Mouse (Mus musculus): ENCODE results near the gene Mcpt9. TPM values are rescaled to one million over a fixed set of nuclear protein-coding genes. Genes with fewer than 3 reads are reported as not detected.
A peak's percentile ranks its signal among the peaks of the same experiment; 100 is the strongest.
"Not testable (repeated sequence)": the region's sequence is repeated elsewhere in the genome, so short reads cannot be mapped to it uniquely, and the experiment has no call there.

Gene Mcpt9
- not detected for total RNA-seq (2021)

DNA sequence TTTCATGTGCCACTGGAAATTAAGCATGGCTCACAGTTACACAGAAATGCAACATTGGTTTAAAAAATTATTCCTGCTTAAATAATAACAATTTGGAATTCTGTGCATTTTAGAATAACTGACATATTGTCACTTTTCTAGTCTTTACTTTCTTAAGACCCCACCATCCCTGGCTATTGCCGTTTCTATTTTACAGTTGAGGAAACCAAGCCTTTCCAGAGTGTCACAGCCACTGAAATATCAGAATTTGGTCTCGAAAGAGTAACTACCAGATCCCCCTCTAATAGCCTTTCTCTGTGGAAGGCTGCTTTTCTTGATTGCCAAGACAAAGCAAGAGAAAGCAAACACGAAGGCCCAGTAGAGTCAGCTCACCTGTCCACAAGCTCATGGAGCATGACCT is at the start of gene Mcpt9:
Gene Mcpt9, minus strand, starts transcription at position 101 of the 400 bp plus-strand sequence.
- intact Hi-C loops (cut with DNase I) = not testable (repeated sequence)

DNA sequence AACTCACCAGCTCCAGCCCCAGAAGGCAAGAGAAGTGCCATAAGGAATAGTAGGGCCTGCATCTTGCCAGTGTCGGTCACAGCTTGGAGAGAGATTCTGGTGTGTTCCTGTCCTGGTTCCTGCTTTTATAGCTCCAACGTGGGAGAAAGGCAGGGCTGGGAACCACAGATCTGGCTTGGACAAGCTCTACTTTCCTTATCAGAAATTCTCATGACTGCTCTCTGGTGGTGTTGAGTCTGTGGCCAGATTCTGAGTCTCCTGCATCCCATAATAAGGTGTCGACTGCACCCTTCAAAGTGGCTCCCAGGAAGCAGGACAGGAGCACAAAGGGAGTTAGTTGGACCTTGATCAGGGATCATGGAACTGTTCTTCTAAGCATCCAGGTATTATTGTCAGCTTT is 31.9 kb upstream of the Mcpt9 start, which contains the start of gene Mcpt4:
Gene Mcpt4, minus strand, starts transcription at position 101 of the 400 bp plus-strand sequence.
- intact Hi-C loops (cut with DNase I); DNase-seq (ENCODE audit: low spot score in 2 of 2): not testable (repeated sequence)

More for the DNA sequence above, at the start of gene Mcpt9:
- DNase-seq (ENCODE audit: low spot score in 2 of 2) = not testable (repeated sequence)

DNA sequence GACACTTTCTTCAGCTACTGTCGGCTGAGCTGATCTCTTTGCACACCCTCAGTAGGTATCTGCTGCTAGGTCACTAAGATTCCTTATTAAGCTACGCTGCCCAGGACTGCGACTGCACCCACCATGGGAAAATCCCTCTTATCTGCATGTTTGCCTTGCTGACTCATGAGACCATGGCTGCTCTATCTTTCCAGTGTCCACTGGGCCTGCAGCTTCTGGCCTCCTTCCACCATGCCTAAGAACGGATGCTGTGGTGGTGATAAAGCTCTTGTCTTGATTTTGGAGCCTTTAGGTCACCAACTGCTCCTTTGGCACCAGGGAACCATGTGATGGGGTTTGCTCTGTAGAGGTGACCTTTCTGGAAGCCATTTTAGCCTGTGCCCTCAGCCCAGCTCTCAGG is 27.4 kb upstream of the Mcpt9 start:
- DNase-seq (ENCODE audit: low spot score in 2 of 2) = no peak
- intact Hi-C loops (cut with DNase I) = no loop called here

DNA sequence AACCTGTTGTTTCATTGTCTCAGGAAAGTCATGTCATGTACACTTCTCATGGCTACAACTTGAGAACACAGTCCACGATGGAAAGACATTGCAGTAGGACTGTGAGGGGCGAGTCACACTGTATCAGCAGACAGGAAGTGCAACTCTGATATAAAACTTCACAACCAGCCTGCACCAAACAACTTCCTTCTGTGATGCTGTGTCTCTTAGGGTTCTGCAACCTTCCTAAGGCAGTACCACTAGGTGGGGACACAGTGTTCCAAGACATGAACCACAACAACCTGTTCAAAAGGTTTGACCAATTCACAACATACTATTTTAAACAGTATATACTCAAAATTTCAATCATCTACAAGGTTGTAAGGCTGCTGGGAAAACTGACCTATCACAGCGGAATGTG is 25.1 kb upstream of the Mcpt9 start:
- intact Hi-C loops (cut with DNase I) = no loop called here
- no peak for DNase-seq (ENCODE audit: low spot score in 2 of 2)

DNA sequence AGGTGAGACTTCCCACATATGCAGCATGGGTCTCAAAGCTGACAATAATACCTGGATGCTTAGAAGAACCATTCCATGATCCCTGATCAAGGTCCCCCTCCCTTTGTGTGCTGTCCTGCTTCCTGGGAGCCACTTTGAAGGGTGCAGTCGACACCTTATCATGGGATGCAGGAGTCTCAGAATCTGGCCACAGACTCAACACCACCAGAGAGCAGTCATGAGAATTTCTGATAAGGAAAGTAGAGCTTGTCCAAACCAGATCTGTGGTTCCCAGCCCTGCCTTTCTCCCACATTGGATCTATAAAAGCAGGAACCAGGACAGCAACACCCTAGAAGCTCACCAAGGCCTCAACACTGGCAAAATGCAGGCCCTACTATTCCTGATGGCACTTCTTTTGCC is 11.5 kb upstream of the Mcpt9 start, which contains the start of gene Mcpt2:
Gene Mcpt2, plus strand, starts transcription at position 250 of the 400 bp plus-strand sequence.
- intact Hi-C loops (cut with DNase I) = not testable (repeated sequence)

DNA sequence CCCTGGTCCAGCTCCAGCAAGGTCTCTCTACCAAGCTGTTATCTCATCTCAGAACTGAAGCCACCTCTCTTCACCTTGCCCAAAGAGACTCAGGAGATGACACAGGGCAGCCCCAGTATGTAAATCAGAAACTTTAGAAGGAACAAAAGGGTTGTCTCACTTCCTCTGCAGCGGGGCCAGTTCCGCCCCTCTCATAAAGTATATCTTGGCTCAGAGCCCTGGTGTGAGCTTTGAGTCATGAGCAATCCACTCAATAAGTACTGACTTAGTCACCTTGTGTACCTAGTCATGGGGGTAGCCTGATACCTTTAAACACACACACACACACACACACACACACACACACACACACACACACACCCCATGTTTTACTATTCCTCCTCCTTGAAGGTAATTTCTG is 4.1 kb upstream of the Mcpt9 start:
- intact Hi-C loops (cut with DNase I) = no loop called here
- no peak for DNase-seq (ENCODE audit: low spot score in 2 of 2)

More for the DNA sequence above, 11.5 kb upstream of the Mcpt9 start, which contains the start of gene Mcpt2:
- DNase-seq (ENCODE audit: low spot score in 2 of 2) = not testable (repeated sequence)

DNA sequence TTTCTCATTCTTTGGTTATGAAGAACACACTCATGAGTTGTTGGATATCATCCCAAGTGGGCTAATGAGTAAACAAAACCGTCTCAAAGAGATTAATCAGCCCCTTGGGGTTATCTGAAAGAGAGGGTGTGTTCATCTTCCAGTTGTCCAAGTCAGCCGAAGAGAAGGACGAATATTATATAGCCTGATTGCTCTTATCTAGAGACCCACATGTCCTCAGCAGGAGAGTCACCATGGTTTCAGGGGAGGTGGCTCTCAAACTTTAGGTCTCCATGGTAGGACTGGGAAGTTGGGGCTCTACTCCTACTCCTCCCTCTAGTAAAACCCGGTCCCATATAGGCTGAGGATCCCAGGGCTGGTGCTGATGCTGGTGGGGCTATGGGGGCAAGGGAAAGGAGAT is 9.0 kb downstream of the Mcpt9 start:
- DNase-seq (ENCODE audit: low spot score in 2 of 2); intact Hi-C loops (cut with DNase I): not testable (repeated sequence)

DNA sequence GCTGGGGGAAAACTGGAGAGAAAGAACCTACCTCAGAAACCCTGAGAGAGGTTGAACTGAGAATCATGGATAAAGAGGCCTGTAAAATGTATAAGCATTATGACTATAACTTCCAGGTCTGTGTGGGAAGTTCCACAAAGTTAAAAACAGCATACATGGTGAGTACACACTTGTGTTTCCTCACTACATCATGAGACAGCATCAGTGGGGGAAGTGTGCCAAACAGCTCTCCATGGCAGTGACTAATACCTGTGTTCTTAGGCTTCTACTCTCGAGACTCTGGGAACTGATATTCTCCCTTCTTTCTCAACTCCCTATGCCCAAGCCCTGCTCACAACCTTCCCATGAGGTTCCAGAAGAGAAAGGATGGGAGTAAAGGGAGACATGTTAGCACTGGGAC is 10.8 kb downstream of the Mcpt9 start:
- peak in 1 of 2 experiments; percentile 72 for DNase-seq (ENCODE audit: low spot score in 2 of 2)
- intact Hi-C loops (cut with DNase I) = no loop called here

DNA sequence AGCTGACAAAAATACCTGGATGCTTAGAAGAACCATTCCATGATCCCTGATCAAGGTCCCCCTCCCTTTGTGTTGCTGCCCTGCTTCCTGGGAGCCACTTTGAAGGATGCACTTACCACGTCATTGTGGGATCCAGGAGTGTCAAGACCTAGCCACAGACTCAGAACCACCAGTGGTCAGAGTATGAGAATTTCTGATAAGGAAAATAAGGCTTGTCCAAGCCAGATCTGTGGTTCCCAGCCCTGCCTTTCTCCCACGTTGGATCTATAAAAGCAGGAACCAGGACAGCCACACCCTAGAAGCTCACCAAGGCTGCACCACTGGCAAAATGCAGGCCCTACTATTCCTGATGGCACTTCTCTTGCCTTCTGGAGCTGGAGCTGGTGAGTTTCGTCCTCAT is 12.6 kb downstream of the Mcpt9 start, which contains the start of gene Mcpt1:
Gene Mcpt1, plus strand, starts transcription at position 301 of the 400 bp plus-strand sequence.
- DNase-seq (ENCODE audit: low spot score in 2 of 2); intact Hi-C loops (cut with DNase I): not testable (repeated sequence)

DNA sequence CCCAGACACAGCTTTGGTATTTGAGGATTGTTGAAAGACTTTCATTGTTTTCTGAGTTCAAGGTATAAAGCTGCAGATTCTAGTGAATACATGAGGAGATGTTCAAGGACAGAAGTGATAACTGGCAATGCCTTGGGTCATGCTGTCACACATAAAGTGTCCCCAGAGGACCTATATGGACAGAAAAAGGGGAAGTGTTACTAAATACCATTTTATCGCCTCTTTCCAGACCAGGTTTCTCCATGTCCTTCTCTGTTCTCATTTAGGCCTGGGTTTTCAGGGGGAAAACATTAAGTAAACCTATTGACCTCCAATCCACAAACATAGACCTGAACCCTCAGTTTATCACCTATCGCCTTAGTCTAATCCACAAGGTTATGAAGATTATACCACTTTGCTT is 16.4 kb downstream of the Mcpt9 start:
- no peak for DNase-seq (ENCODE audit: low spot score in 2 of 2)
- intact Hi-C loops (cut with DNase I) = no loop called here

DNA sequence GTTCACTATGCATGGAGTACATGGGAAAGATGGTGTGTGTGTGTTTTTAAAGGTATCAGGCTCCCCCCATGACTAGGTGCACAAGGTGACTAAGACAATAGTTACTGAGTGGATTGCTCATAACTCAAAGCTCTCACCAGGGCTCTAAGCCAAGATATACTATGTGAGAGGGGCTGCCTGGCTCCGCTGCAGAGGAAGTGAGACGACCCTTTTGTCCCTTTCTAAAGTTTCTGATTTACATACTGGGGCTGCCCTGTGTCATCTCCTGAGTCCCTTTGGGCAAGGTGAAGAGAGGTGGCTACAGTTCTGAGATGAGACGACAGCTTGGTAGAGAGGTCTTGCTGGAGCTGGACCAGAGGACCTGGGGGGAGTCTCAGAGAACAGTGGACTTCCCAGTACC is 17.1 kb downstream of the Mcpt9 start:
- DNase-seq (ENCODE audit: low spot score in 2 of 2) = no peak
- intact Hi-C loops (cut with DNase I) = no loop called here

DNA sequence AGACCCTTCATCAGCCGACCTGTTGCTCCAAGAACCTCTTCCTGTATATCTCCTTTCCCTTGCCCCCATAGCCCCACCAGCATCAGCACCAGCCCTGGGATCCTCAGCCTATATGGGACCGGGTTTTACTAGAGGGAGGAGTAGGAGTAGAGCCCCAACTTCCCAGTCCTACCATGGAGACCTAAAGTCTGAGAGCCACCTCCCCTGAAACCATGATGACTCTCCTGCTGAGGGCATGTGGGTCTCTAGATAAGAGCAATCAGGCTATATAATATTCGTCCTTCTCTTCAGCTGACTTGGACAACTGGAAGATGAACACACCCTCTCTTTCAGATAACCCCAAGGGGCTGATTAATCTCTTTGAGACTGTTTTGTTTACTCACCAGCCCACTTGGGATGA is 42.8 kb downstream of the Mcpt9 start:
- intact Hi-C loops (cut with DNase I); DNase-seq (ENCODE audit: low spot score in 2 of 2): not testable (repeated sequence)

Other genes with a start within 250 kb of the Mcpt9 start
- 1 to 10 TPM; 3.8 to 7.1 TPM for gene Adcy4, start 246.4 kb downstream of the Mcpt9 start, total RNA-seq (2021)
- gene Ripk3, start 241.6 kb downstream of the Mcpt9 start, total RNA-seq (2021) = under 1 TPM in 1 of 2 experiments, not detected in 1; 0.96 TPM
- gene Nfatc4, start 207.4 kb downstream of the Mcpt9 start, total RNA-seq (2021) = 1 to 10 TPM; 1.3 to 2.6 TPM
- 10 to 100 TPM in 1 of 2 experiments, 1 to 10 TPM in 1; 6.5 to 10.5 TPM for gene Nynrin, start 176.5 kb downstream of the Mcpt9 start, total RNA-seq (2021)
- under 1 TPM; 0.14 to 0.25 TPM for gene Cbln3, start 146.1 kb downstream of the Mcpt9 start, total RNA-seq (2021)
- 10 to 100 TPM; 10.1 to 10.7 TPM for gene Khnyn, start 145.5 kb downstream of the Mcpt9 start, total RNA-seq (2021)
- gene Sdr39u1, start 130.2 kb downstream of the Mcpt9 start, total RNA-seq (2021) = 10 to 100 TPM; 96.3 to 96.9 TPM
- gene Cma1, start 85.8 kb downstream of the Mcpt9 start, total RNA-seq (2021) = not detected
- not detected for gene Cma2, start 79.5 kb downstream of the Mcpt9 start, total RNA-seq (2021)
- not detected for gene Mcpt1, start 12.5 kb downstream of the Mcpt9 start, total RNA-seq (2021)
- gene Mcpt2, start 11.5 kb upstream of the Mcpt9 start, total RNA-seq (2021) = not detected
- gene Mcpt4, start 31.8 kb upstream of the Mcpt9 start, total RNA-seq (2021) = not detected
- not detected for gene Mcpt8, start 54.8 kb upstream of the Mcpt9 start, total RNA-seq (2021)
- not detected for gene Ctsg, start 72.1 kb upstream of the Mcpt9 start, total RNA-seq (2021)
- not detected for gene Gzme, start 90.1 kb upstream of the Mcpt9 start, total RNA-seq (2021)
- gene Gzmd, start 102.1 kb upstream of the Mcpt9 start, total RNA-seq (2021) = not detected
- not detected for gene Gzmg, start 129.1 kb upstream of the Mcpt9 start, total RNA-seq (2021)
- not detected for gene Gzmn, start 144.1 kb upstream of the Mcpt9 start, total RNA-seq (2021)
- gene Gzmf, start 180.9 kb upstream of the Mcpt9 start, total RNA-seq (2021) = not detected
- gene Gzmc, start 204.2 kb upstream of the Mcpt9 start, total RNA-seq (2021) = not detected
- not detected for gene Gzmb, start 231.8 kb upstream of the Mcpt9 start, total RNA-seq (2021)

Data from left cerebral cortex, postnatal 25 days (tissue).